Mouse (Mus musculus): ENCODE measurements around the gene Fes.

The Fes gene

DNA sequence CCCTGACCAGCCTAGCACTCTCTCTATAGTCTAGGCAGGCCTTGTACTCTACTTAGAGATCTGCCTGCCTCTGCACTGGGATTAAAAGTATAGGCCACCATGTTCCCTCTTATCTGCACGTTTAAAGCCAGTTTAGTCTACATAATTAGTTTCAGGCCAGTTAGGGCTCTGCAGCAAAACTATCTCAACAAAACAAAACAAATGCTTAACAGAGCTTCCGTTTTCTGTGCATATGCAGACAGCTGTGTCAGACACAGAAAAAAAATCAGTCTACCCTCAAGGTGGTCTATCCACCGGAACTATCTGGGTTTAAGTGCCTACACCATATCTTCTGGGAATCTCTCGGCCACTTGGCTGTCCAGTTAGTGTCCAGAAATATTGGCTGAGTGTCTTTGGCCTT is 14.4 kb downstream of the Fes start:
- POLR2A ChIA-PET: interaction anchor here in 2 of 4 experiments (0.8 to 1.2 kb wide), 3 partner anchors 10 to 528 kb away, joined by 3 to 4 read pairs (median 3); no protein-coding TSS in a partner anchor

DNA sequence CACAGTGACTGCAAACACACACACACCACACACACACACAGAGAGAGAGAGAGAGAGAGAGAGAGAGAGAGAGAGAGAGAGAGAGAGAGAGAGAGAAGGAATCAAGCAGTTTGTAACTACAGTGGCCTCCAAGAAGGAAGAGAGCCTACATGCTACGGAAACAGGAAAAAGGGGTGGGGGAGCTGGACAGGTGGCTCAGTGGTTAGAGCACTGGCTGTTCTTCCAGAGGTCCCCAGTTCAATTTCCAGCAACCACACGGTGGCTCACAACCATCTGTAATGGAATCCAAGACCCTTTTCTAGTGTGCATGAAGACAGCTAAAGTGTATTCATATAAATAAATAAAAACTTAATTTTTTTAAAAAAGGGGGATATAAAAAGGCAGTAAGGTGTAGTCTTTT is 15.1 kb downstream of the Fes start:
- POLR2A ChIA-PET: interaction anchor here (0.7 to 1.2 kb wide), 6 partner anchors 10 to 744 kb away, joined by 3 to 5 read pairs (median 4); no protein-coding TSS in a partner anchor

More for the DNA sequence above, 14.4 kb downstream of the Fes start:
- CTCF ChIA-PET: interaction anchor here in 2 of 4 experiments (0.6 to 1.1 kb wide), 2 partner anchors 8 to 1176 kb away, joined by 4 to 5 read pairs; no protein-coding TSS in a partner anchor

DNA sequence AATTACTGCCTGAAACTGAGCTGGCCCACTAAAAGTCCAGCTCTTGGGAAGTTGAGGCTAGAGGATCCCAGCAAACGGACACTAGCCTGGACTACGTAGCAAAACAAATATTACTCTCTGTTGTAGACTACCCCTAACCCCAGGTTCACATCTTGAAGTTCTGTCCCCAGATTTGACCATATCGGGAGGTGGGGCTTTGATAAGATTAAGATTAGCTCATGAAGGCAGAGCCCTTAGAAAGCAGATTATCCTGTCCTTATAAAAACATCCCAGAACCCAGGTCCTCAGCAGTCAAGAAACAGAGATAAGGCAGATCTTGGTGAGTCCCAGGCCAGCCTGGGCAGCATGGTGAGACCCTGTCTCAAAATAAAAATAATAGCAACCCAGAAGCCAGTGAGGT is 15.6 kb downstream of the Fes start:
- ChIA-PET POLR2A (interaction anchor here in 3 of 4 experiments (0.5 to 1.2 kb wide), 11 partner anchors 11 to 745 kb away, joined by 3 to 7 read pairs (median 3); partner anchors contain the start of gene Rccd1 (in 1 of the 3)), CTCF (interaction anchor here in 2 of 4 experiments (0.6 to 1.2 kb wide), 16 partner anchors 8 to 348 kb away, joined by 3 to 17 read pairs (median 4); partner anchors contain the start of gene Hddc3 (in 1 of the 2))

More for the DNA sequence above, 15.1 kb downstream of the Fes start:
- CTCF ChIA-PET: interaction anchor here in 3 of 4 experiments (0.6 to 1.2 kb wide), 11 partner anchors 9 to 1177 kb away, joined by 3 to 17 read pairs (median 5); partner anchors contain the start of gene Hddc3 (in 1 of the 3)

DNA sequence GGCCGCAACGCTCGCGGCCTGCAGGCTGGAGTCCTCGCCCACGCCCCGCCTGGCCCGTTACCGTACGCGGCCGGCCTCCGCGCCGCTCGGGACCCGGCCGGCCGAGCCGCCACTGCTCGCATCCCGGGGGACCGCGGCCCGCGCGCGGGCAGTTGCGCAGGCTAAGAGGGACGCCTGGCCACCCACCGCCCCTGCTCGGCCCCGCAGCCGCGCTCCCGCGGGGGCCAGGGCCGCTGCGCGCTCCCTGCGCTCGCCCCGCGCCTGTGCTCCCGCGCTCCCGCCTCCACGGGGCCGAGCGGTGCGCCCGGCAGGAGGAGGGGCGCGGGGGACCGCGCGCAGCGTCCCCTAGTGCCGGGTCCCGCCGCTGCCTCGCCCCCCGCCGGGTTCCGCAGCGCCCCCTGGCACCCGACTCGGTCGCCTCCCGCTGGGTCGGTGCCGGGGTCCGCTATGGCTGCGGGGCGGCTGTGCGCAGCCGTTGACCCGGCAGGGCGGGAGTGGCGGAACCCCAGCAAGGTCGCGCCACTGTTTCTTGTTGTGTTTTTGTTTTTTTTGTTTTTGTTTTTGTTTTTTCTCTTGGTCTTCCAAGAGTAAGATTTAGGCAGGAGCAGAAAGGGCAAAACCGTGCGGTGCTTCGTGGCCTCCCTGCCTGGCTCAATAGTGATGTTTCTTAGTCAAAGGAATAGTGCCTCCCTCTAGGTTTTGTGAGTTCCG is 16.6 kb downstream of the Fes start, which contains the start of gene Man2a2:
Man2a2 (minus strand) TSS at position 335 of the 711 bp plus-strand sequence.
- CTCF ChIA-PET: interaction anchor here (0.6 to 1.7 kb wide), 28 partner anchors 8 to 370 kb away, joined by 3 to 10 read pairs (median 4); partner anchors contain the start of genes Hddc3 (in 4 of the 4), Rccd1 (in 1 of the 4) and Unc45a (in 1 of the 4)
- POLR2A ChIA-PET: interaction anchor here in 3 of 4 experiments (0.6 to 3.8 kb wide), 41 partner anchors 9 to 489 kb away, joined by 3 to 31 read pairs (median 4); partner anchors contain the start of genes Hddc3 (in 3 of the 3), Rccd1 (in 2 of the 3), Cib1 (in 1 of the 3) and Gdpgp1 (in 1 of the 3)

DNA sequence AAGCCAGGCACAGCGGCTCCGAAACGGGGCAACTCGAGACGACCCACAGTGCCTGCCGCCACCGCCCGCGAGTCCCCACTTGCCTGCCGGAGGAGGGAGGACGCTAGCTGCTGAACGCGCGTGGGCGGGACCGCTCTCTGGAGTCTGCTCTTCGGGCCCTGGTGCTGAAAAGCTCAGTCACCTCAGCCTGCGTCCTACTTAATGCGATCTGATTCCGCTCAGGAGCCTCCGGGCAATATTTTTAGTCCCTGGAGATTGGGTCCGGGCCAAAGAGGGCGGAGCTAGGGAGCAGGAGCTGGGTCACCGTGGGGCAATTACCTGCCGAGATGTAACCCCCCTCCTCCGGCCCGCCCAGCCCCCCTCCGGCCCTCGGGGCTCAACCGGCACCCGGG is 17.1 kb downstream of the Fes start:
- CTCF ChIA-PET: interaction anchor here (0.6 to 1.7 kb wide), 27 partner anchors 9 to 370 kb away, joined by 3 to 10 read pairs (median 4); partner anchors contain the start of genes Hddc3 (in 4 of the 4), Unc45a (in 2 of the 4) and Rccd1 (in 1 of the 4)
- POLR2A ChIA-PET: interaction anchor here in 3 of 4 experiments (0.6 to 3.8 kb wide), 41 partner anchors 9 to 490 kb away, joined by 3 to 31 read pairs (median 4); partner anchors contain the start of genes Hddc3 (in 3 of the 3), Rccd1 (in 2 of the 3), Cib1 (in 1 of the 3) and Gdpgp1 (in 1 of the 3)

DNA sequence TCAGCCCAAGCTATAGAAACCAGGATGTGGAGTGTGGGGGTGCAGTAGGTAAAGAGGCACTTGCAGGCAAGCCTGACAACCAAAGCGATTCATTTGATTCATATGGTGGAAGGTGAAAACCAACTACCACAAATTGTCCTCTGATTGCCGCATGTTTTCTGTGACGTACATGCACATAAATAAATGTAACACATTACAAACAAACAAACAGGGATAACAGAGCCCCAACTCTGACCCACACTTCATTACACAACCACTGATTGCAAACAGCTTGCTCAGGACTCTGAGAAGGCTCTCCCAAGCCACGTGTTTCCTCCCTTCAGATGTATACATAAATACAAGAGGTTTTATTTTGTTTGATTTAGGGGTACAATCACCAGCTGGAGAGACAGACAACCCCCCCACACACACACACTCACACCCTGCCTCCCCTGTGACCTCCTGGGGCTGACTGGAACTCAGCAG is 17.7 kb downstream of the Fes start:
- ChIA-PET CTCF (interaction anchor here (0.7 to 2.4 kb wide), 26 partner anchors 9 to 371 kb away, joined by 3 to 10 read pairs (median 4); partner anchors contain the start of genes Hddc3 (in 4 of the 4), Rccd1 (in 1 of the 4) and Unc45a (in 1 of the 4)), POLR2A (interaction anchor here in 3 of 4 experiments (0.6 to 3.8 kb wide), 38 partner anchors 7 to 491 kb away, joined by 3 to 31 read pairs (median 4); partner anchors contain the start of genes Hddc3 (in 2 of the 3), Rccd1 (in 2 of the 3), Cib1 (in 1 of the 3) and Gdpgp1 (in 1 of the 3))

DNA sequence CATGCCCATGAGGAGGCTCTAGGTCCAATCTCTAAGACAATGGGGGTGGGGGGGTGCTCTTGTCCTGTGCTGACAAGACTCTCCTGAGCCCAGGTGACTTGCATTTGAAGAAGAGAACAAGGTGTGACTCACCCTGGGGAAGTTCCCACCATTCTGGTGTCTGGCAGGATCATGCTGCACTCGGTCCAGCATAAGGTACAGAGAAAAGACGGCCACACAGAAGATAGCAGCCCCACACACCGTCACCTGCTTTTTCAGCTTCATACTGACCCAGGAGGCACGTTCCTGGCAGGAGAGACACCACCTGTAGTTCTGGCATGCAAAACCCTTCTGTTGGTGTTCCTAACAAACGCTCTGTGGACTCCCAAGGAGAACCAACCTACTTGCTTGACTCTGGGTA is 18.3 kb downstream of the Fes start:
- CTCF ChIA-PET: interaction anchor here (0.6 to 2.4 kb wide), 11 partner anchors 8 to 215 kb away, joined by 3 to 11 read pairs (median 6); partner anchors contain the start of gene Hddc3 (in 2 of the 4)
- POLR2A ChIA-PET: interaction anchor here in 3 of 4 experiments (0.6 to 3.8 kb wide), 21 partner anchors 8 to 816 kb away, joined by 3 to 31 read pairs (median 5); partner anchors contain the start of genes Rccd1 (in 2 of the 3), Blm (in 1 of the 3), Cib1 (in 1 of the 3) and Gdpgp1 (in 1 of the 3)

DNA sequence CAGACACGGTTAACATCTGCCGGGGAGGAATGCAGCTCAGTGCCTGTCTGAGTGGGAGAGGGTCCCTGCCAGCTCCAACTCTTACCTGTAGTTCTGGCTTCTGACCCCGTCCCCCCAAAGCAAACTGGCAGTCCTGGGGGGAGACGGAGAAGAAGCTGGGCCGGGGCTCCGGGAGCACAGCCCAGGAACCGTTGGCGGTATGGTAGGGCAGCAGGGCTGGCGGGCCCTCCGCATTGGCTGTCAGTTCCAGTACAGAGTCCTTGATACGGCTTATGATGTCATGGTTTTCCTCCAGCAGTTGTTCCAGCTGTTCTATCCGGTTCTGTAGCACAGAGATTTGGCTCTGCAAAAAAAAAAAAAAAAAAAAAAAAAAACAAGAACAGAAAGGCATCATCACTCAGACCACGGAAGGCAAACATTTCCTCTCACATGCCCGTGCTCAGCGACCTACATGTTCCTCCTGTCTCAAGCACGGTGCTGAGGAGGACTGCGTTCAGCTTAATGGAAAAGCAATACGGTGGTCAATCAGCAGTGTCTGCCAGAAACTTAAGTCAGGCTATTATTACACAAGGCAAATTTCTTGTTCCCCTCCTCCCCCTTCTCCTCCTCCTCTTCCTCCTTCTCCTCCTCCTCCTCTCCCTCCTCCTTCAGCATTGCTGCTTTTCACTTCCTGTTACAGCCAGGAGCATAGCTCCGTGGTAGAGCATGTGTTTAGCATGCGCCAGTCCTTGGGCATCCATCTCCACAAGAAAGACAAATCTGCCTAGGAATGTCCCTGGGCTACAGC is 18.9 kb downstream of the Fes start:
- CTCF ChIA-PET: interaction anchor here (0.5 to 2.4 kb wide), 16 partner anchors 9 to 238 kb away, joined by 3 to 11 read pairs (median 6); partner anchors contain the start of gene Hddc3 (in 2 of the 4)
- POLR2A ChIA-PET: interaction anchor here in 3 of 4 experiments (0.7 to 3.8 kb wide), 19 partner anchors 9 to 816 kb away, joined by 3 to 31 read pairs (median 5); partner anchors contain the start of genes Blm (in 1 of the 3), Hddc3 (in 1 of the 3), Idh2 (in 1 of the 3) and Rccd1 (in 1 of the 3)

DNA sequence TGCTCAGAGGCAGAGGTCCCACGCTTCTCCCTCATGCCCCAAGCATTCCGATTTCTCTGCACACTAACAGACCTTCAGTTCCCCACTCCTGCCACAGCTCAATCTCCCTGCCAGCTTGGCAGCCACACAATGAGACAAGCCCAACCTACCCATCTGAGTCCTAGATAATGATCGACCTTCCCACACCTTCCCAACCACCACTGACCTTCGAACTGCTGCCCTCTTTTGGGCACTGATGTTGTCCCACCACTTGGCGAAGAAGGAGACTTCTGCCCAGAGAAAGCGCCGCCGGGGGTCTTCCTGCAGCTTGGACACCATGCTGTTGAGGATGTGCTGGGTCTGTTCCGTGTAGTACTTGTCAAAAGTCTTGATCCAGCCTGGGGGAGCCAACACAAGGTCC is 19.7 kb downstream of the Fes start:
- ChIA-PET CTCF (interaction anchor here in 3 of 4 experiments (1.1 to 2.4 kb wide), 9 partner anchors 9 to 228 kb away, joined by 3 to 11 read pairs (median 5); partner anchors contain the start of genes Hddc3 (in 2 of the 3) and Unc45a (in 1 of the 3)), POLR2A (interaction anchor here in 2 of 4 experiments (0.9 to 3.8 kb wide), 11 partner anchors 9 to 237 kb away, joined by 3 to 31 read pairs (median 5); partner anchors contain the start of genes Hddc3 (in 1 of the 2) and Rccd1 (in 1 of the 2))

DNA sequence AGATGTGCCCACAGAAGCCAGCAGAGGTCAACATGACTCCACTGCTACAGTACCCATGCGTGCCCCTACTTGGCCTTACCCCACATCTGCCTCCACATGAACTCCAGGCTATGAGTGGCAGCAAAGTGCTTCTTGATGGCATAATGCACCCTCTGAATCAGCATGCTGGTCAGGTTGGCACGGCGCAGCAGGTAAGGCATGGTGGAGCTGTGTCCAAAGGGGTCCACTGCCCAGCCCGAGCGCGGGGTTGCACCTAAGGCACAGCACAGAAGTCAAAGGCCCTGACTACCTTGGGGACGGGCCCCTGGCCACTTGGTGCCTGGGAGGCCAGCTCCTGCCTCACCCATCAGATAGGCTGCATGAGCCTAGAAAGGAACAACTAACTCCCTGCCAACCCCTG is 20.5 kb downstream of the Fes start:
- ChIA-PET CTCF (interaction anchor here in 3 of 4 experiments (1.1 to 2.4 kb wide), 6 partner anchors 10 to 227 kb away, joined by 3 to 11 read pairs (median 6); partner anchors contain the start of genes Hddc3 (in 1 of the 3) and Unc45a (in 1 of the 3)), POLR2A (interaction anchor here in 2 of 4 experiments (1.0 to 3.3 kb wide), 6 partner anchors 9 to 168 kb away, joined by 3 to 11 read pairs (median 4); partner anchors contain the start of genes Blm (in 1 of the 2) and Rccd1 (in 1 of the 2))

DNA sequence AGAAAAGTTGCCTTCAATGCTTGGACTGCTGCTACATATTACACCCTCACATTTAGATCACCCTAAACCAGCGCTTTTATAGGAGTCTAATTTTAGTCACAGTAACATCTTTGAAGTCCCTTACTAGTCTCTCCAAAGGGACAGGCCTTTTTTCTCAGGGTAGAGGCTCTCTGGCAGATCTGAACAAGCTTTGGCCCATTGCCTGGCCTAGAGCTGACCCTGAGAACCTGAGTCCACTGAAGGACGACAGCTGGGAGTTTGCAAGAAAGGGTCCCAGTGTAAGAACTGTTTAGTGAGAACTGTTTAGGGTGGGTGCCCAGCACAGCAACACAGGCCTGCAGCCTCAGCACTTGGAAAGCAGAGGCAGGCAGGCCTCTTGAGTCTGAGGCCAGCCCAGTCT is 22.0 kb downstream of the Fes start:
- POLR2A ChIA-PET: interaction anchor here in 1 of 4 experiments (1.0 to 1.8 kb wide), 4 partner anchors 21 to 468 kb away, joined by 3 to 5 read pairs (median 3); partner anchors contain the start of gene Blm
- CTCF ChIA-PET: interaction anchor here in 2 of 4 experiments (1.0 to 1.8 kb wide), 2 partner anchors 12 kb away, joined by 5 to 11 read pairs; no protein-coding TSS in a partner anchor

DNA sequence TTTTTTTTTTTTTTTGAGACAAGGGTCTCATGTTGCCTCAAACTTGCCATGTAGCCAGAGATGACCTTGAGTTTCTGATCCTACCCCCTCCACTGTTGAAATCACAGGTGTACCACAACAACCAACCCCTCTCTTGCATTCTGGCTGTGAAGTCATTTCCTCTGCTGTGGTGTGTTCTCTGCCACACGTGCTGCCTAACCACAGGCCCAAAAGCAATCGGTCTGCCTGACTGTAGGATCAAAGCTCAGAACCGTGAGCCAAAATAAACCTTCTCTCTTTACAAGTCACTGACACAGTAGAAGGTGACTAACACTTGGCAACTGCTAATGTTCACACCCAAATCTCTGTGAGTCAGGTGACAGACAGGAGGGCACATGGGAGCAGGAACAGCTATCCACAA is 27.3 kb downstream of the Fes start:
- CTCF ChIA-PET: interaction anchor here in 2 of 4 experiments (0.6 to 1.4 kb wide), 3 partner anchors 12 to 64 kb away, joined by 3 to 5 read pairs (median 3); no protein-coding TSS in a partner anchor
- POLR2A ChIA-PET: interaction anchor here in 3 of 4 experiments (0.7 to 1.5 kb wide), 6 partner anchors 10 to 206 kb away, joined by 3 to 4 read pairs (median 3); partner anchors contain the start of gene Man2a2 (in 1 of the 3)

DNA sequence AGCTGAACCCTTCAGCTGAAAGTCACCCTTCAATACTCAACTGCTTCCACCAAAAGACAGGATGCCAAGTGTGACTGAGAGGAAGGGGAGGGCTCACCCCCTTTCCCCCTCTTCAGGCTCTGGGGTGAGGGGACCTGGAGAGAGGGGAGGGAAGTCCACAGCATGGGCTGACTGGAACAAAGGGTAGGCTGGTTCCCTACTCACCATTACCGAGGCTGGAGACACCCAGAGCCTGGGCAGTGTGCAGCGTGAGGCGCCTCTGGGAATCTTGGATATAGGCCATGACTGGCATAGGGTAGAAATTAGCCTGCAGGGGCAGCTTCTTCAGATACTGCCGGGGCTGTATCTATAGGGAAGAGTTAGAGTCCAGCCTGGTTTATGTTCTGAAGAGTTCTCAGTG is 29.7 kb downstream of the Fes start:
- CTCF ChIA-PET: interaction anchor here in 3 of 4 experiments (0.9 to 2.1 kb wide), 3 partner anchors 15 kb away, joined by 3 to 9 read pairs (median 3); partner anchors contain the start of gene Hddc3 (in 3 of the 3)

DNA sequence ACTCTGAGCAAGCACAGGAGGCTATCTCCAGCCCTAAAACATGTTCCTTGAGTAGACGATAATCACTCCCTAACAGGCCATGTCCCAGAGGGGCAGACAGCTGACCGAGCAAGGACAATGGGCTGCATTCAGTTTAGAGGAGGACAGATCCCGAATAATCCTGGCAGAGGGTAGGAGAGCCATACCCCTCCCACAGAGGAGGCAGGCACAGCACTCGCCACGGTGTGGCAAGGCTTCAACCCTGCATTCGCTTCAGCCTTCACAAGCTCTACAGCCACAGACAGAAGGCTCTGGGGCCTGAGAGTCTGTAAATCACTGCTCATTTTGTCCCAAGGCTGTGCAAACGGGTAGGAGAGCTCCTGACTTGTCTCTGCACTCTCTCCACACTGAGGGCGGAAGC is 30.6 kb downstream of the Fes start:
- ChIA-PET POLR2A (interaction anchor here in 3 of 4 experiments (0.5 to 2.3 kb wide), 9 partner anchors 10 to 204 kb away, joined by 3 to 9 read pairs (median 4); partner anchors contain the start of gene Hddc3 (in 1 of the 3)), CTCF (interaction anchor here in 3 of 4 experiments (0.6 to 2.1 kb wide), 6 partner anchors 14 to 565 kb away, joined by 3 to 9 read pairs (median 3); partner anchors contain the start of gene Hddc3 (in 2 of the 3))

More for the DNA sequence above, 29.7 kb downstream of the Fes start:
- POLR2A ChIA-PET: interaction anchor here in 3 of 4 experiments (0.9 to 2.3 kb wide), 7 partner anchors 9 to 205 kb away, joined by 3 to 9 read pairs (median 4); partner anchors contain the start of gene Hddc3 (in 2 of the 3)

DNA sequence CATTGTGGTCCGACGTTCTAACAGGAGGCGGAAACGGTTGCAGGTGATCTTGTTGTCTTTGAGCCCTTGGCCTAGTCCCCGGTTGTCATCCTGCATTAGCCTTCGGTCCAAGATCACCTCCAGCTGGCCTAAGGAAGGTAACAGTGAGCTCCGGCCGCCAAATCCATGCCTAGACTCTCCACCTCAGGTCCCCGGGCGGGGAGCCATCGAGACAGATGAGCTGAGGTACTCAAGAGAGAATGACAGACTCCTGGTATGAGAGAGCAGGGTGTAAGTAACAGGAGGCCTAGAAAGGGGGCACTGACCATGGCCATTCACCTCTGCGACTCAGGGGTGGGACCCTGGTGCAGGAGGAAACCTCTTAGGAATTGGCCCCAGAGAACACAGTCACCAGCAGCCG is 31.4 kb downstream of the Fes start:
- ChIA-PET CTCF (interaction anchor here in 3 of 4 experiments (0.6 to 2.1 kb wide), 7 partner anchors 14 to 141 kb away, joined by 3 to 9 read pairs (median 5); partner anchors contain the start of gene Hddc3 (in 1 of the 3)), POLR2A (interaction anchor here (0.5 to 2.3 kb wide), 20 partner anchors 8 to 246 kb away, joined by 3 to 9 read pairs (median 4); partner anchors contain the start of genes Hddc3 (in 3 of the 4), Rccd1 (in 1 of the 4) and Unc45a (in 1 of the 4))

Data from embryonic stem cell, embryonic (primary cell).